Mouse (Mus musculus): Measurements from ENCODE around the gene Gm7030.
"Not testable (repeated sequence)": the region's sequence is repeated elsewhere in the genome, so short reads cannot be mapped to it uniquely, and the experiment has no call there.

The Gm7030 gene

GRCm38 (mm10) chr17:36135421-36136231 is 6.4 kb upstream of the Gm7030 start:
- in situ Hi-C loops (cut with MboI): not testable (repeated sequence)

DNA sequence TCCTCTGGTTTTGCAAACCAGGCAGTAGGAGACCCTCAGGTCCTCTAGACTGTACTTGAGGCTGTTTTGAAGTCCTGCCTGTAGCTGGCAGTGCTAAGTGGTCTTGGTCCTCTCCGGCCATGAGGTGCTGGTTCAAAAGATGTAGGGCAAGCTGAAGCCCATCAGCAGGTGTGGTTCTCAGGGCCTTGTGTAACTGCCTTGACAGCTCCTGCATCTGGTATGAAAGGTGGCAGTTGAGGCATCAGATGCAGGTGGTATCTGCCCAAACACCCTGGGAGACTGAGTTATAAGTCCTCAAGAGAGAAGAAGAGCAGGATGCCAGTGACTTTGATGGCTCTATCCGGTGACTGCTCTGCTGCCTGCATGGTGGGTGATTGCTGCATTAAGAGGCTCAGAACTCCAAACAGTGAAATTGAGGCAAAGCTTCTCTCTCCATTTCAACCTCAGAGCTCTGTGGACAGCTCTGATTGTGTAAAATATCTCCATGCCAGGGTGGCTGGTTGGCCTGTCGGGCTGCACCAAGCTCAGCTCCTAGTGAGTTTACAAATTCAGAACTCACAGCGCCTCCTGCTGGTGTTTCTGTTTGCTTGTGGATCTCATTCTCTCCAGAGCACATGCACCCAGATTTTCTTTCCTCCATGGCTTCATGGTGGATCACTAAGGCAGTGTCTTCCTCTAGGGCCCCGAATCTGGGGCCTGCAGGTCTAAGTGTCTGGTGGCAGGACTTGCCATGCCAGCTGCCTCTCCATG is 2.5 kb upstream of the Gm7030 start:
- in situ Hi-C loops (cut with MboI): no loop called here

GRCm38 (mm10) chr17:36128525-36128924 is 700 bp downstream of the Gm7030 start:
- in situ Hi-C loops (cut with MboI): not testable (repeated sequence)

DNA sequence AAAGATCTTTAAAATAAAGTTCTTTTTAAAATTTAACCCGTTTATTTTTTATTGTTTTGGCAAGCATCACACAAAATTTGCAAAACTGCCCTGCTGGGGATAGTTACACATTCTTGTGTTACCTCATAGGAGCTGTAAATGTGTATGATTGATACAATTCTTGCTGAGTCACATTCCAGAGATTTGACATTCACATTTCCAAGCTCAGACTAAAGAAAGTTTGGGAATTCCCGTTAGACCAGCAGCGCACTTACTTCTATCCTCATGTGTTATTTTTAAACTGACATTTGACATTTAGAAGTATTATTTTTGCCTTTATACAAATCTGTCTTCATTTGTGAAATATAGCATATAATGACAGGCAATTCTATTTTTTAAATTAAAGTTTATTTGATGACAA is 5.1 kb downstream of the Gm7030 start:
- in situ Hi-C loops (cut with MboI): not testable (repeated sequence)

- in situ Hi-C loops (cut with MboI): not testable (repeated sequence)
These were observed 7.7 kb downstream of the Gm7030 start, which contains the start of gene Gm19684 for GRCm38 (mm10) chr17:36121352-36122020. Gene Gm19684, plus strand, starts transcription at chr17:36121678.

- in situ Hi-C loops (cut with MboI): not testable (repeated sequence)
These were observed 8.4 kb downstream of the Gm7030 start for GRCm38 (mm10) chr17:36120839-36121238.

GRCm38 (mm10) chr17:36116545-36116944 is 12.7 kb downstream of the Gm7030 start:
- in situ Hi-C loops (cut with MboI): not testable (repeated sequence)

- in situ Hi-C loops (cut with MboI): not testable (repeated sequence)
These were observed 15.1 kb downstream of the Gm7030 start for GRCm38 (mm10) chr17:36113979-36114593.

DNA sequence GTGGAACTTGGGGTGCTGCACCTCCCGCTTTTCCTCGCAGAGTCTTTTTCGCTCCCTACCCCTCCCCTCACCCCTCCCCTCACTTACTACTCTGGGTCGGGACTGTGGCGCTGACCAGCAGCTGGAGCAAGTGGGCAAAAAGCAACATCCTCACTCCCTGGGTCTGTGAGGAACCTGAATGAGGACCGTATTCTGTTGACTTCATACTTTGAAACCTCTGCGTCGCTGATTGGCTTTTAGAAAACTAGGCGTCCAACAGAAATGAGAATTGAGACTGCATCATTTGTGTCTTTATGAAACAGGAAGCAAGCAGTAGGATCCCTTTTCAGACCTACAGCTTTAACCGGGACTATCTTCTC is 17.7 kb downstream of the Gm7030 start:
- in situ Hi-C loops (cut with MboI): not testable (repeated sequence)

- in situ Hi-C loops (cut with MboI): not testable (repeated sequence)
These were observed 18.4 kb downstream of the Gm7030 start for GRCm38 (mm10) chr17:36110641-36111509.

- in situ Hi-C loops (cut with MboI): not testable (repeated sequence)
These were observed 19.1 kb downstream of the Gm7030 start for GRCm38 (mm10) chr17:36110129-36110528.

GRCm38 (mm10) chr17:36102091-36102490 is 27.1 kb downstream of the Gm7030 start:
- in situ Hi-C loops (cut with MboI): not testable (repeated sequence)

GRCm38 (mm10) chr17:36099603-36100002 is 29.6 kb downstream of the Gm7030 start:
- in situ Hi-C loops (cut with MboI): not testable (repeated sequence)

- in situ Hi-C loops (cut with MboI): no loop called here
These were observed 35.3 kb downstream of the Gm7030 start for GRCm38 (mm10) chr17:36093936-36094335.

DNA sequence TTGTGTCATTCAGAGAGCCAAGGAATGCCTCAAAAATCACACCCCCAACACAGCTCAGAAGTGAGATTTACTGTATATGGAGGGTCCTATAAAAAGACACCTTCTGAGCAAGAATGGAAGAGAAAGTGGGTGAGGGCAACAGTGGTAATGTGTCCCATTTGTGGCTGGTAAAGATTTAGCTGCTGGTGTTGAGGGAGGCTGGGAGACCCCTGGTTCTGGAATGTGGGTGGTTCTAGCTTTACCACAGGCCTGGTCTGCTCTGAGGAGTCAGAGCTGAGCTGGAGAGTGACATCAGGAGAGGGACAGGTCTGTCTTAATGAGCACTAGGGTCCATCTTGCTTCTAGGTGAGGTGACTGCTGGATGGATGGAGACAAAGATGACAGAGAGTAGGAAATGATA is 36.7 kb downstream of the Gm7030 start:
- in situ Hi-C loops (cut with MboI): not testable (repeated sequence)

GRCm38 (mm10) chr17:36091933-36092332 is 37.3 kb downstream of the Gm7030 start:
- in situ Hi-C loops (cut with MboI): not testable (repeated sequence)

DNA sequence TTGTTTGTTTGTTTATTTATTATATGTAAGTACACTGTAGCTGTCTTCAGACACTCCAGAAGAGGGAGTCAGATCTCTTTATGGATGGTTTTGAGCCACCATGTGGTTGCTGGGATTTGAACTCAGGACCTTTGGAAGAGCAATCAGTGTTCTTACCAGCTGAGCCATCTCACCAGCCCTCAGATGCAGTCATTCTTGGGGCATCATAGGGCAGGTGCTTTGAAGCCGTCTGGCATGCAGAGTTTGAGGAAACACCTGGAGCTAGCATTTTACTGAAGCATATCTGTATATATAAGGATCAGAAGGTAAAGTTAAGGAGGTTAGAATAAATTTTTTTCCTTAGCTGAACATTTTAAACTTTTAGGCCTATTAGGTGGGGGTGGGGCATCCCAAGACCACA is 43.2 kb downstream of the Gm7030 start:
- in situ Hi-C loops (cut with MboI): not testable (repeated sequence)

- in situ Hi-C loops (cut with MboI): no loop called here
These were observed 45.3 kb downstream of the Gm7030 start for GRCm38 (mm10) chr17:36083870-36084451.

DNA sequence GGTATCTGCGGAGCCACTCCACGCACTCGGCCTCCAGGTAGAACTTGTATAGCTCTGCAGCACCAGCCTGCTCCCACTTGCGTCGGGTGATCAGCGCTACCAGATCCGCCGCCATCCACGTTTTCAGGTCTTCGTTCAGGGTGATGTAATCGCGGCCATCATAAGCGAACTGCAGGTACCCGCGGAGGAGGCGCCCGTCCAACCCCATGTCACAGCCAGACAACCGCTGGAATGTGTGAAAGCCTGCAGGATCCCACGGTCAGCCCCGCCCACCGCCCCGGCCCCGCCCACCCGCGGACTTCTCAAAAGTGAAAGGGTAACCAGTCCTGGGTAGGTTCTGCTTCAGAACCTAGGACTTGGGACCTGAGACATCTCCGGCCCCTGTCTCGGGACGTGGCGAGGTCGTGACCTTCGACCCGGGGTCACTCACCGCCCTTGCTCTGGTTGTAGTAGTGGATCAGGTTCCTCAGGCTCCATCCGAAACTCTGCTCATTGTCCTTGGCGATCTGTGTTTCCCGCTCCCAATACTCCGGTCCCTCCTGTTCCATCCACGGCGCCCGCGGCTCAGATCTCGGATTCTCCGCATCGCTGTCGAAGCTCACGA is 45.9 kb downstream of the Gm7030 start:
- in situ Hi-C loops (cut with MboI): no loop called here

Measured in mature B cell (primary cell).